Mouse (Mus musculus) central nervous system, embryonic 18 days (tissue): ENCODE data around the gene Tnnt1. TPM values are rescaled to one million over a fixed set of nuclear protein-coding genes. Genes with fewer than 3 reads are reported as not detected.

ENCODE experiments used
- polyA plus RNA-seq: library from polyadenylated mRNA; depleted of rRNA; stranded (reverse); fragments of >200 nt; gene quantifications from 2 replicates; pipeline ENCODE4 v1.2.3, GENCODE M21; 2012; rRNA removed

The Tnnt1 gene
- 1.8 and 16.1 TPM in 2 replicates for polyA plus RNA-seq

DNA sequence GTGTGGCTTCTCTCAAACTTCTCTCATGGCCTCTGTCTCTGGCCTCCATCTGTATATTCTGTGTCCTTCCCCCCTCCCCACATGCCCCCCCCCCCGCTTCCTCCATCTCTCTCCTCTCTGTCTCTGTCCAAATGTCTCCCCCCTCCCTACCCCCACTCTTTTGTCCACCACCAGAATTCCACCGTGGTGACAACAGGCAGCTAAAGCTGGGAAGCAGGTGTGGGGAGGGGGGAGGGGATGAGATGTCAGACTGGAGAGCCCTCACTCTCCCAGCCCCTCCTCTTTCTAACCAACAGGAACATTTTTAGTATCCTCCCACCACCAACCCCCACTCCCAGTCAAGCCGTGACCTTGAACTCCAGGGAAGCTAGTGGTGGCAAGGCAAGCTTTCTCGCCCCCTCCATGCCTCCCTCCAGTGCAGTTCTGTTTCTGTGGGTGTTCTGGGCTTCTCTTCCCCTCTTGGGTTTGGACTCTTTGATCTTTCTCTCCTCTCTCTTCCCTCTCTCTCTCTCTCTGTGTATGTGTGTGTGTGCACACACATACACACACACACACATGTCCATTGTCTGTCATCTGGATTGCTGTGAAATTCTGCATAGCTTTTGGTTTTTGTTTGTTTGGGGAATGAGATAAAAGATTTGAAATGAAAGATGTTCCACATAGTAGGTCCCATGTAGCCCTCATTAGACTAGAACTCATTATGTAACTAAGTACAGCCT is at the start of gene Tnnt1:
TSS of gene Tnnt1 (minus strand) at position 51 of the 719 bp plus-strand sequence.

DNA sequence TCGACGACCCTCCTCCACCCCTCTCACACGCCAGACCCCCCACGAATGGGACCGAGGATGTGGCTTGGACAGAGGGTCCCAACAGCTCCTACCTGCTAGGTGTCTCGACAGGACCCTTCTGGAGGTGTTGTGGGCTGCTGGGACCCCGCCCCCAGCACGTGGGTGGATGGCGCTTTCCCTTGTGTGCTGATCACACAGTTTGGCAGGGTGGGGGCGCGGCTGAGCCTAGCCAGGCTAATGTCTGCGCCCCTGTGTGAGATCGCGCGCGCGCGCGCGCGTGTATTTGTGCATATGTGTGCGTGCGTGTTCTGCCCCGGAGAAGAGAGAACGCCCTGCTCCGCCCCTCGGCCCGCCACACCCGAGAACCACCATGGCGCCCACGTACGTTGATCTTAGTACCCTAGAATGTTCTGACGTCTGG is 31.0 kb upstream of the Tnnt1 start, which contains the start of gene Syt5:
TSS of gene Syt5 (minus strand) at position 321 of the 421 bp plus-strand sequence.

DNA sequence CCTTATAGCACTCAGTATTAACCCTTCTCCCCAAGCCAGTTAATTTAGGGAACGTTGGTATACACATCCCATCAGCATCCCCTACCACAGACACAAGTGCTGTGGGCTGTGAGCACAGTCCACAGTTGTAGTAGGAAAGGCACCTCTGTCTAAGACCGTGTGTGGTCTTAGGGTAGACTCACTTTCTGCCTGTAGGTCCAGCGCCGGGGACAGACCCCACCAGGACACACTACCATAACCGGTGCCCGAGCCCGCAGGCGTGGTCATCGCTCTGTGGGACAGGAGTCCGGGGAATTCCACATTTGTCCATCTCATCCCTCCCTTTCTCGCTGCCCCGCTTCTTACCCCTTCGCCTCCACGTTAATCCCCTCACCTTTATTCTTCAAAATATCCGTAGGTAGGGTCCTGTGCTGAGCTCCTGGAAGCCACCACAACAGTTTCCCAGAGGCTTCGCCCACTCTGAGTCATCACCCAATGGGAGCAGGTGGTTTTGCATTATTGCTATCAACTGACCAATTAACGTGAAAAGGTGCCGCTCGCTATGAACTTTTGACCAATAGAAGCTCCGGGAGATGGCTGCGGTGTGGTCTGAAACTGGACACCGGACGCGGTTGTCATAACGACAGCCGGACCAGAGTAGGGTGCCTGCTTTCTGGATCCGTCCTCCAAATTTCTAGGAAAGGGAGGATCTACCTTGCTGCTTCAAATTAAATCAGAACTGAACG is 16.0 kb upstream of the Tnnt1 start, which contains the start of gene Dnaaf3:
TSS of gene Dnaaf3 (minus strand) at position 449 of the 725 bp plus-strand sequence.

GRCm38 (mm10) chr7:4524212-4524922 is 8.2 kb upstream of the Tnnt1 start, which contains the start of gene Tnni3:
Tnni3 (minus strand) TSS chr7:4524229.

GRCm38 (mm10) chr7:4501558-4502397 is 14.4 kb downstream of the Tnnt1 start, which contains the start of gene Ppp1r12c:
Ppp1r12c (minus strand) TSS chr7:4501680.

DNA sequence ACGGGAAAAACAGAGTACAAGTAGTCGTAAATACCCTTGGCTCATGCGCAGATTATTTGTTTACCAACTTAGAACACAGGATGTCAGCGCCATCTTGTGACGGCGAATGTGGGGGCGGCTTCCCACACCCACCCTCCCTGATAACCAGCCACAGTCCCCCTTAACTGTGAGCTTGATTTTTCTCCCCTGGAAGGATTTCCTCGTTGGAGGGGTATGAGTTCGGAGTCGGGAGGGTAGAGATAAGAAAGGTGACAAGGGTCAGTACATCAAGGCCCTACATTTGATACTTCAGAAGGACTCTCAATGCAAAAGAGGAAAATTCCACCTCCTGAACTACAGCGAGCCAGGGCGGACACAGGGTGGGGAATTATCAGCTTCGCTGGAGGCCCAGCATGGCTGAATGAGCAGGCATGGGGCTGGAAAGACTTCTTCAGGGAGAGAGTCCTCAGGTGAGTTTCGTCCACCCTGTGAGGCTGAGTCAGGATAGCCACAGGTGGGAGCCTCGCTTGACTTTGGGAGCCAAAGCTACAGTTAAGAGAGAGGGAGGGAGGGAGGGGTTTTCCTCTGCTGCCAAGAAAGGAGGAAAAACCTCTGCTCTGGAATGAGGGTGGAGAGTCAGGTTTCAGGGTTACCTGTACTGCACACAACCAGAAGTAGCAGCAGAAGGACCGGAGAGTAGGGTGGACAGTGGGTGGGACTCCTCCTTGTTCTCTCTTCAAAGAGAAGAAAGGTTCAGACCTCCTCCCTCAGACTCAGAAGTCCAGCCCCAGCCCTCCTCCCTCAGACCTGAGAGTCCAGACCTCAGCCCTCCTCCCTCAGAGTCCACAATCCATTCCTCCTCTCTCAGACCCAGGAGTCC is 55.4 kb downstream of the Tnnt1 start, which contains the start of gene Eps8l1:
TSS of gene Eps8l1 (plus strand) at position 99 of the 859 bp plus-strand sequence.

Other genes starting within 250 kb of the Tnnt1 start
- not detected in 2 replicates for gene Ncr1, start 178.7 kb downstream of the Tnnt1 start, polyA plus RNA-seq
- 0.01 TPM in 1 of 2 replicates, not detected in the other for gene Gp6, start 118.6 kb downstream of the Tnnt1 start, polyA plus RNA-seq
- gene Rdh13, start 70.7 kb downstream of the Tnnt1 start, polyA plus RNA-seq = 45.4 and 46.2 TPM in 2 replicates
- gene Eps8l1, start 55.7 kb downstream of the Tnnt1 start, polyA plus RNA-seq = 3.7 and 5.0 TPM in 2 replicates
- gene Ppp1r12c, start 14.7 kb downstream of the Tnnt1 start, polyA plus RNA-seq = 71.2 and 86.7 TPM in 2 replicates
- 3.9 and 4.7 TPM in 2 replicates for gene Tnni3, start 7.8 kb upstream of the Tnnt1 start, polyA plus RNA-seq
- gene Dnaaf3, start 16.1 kb upstream of the Tnnt1 start, polyA plus RNA-seq = 3.3 and 4.1 TPM in 2 replicates
- gene Syt5, start 31.2 kb upstream of the Tnnt1 start, polyA plus RNA-seq = 181 and 203 TPM in 2 replicates
- gene Ptprh, start 87.7 kb upstream of the Tnnt1 start, polyA plus RNA-seq = 3.0 and 3.2 TPM in 2 replicates
- gene Tmem86b, start 115.0 kb upstream of the Tnnt1 start, polyA plus RNA-seq = 37.0 and 37.6 TPM in 2 replicates
- gene Ppp6r1, start 142.6 kb upstream of the Tnnt1 start, polyA plus RNA-seq = 101 and 103 TPM in 2 replicates
- 102 and 104 TPM in 2 replicates for gene Hspbp1, start 168.7 kb upstream of the Tnnt1 start, polyA plus RNA-seq
- gene Brsk1, start 174.2 kb upstream of the Tnnt1 start, polyA plus RNA-seq = 143 and 158 TPM in 2 replicates
- 0.11 and 0.14 TPM in 2 replicates for gene Tmem150b, start 208.9 kb upstream of the Tnnt1 start, polyA plus RNA-seq
- 112 and 122 TPM in 2 replicates for gene Kmt5c, start 223.7 kb upstream of the Tnnt1 start, polyA plus RNA-seq
- 29.6 and 43.1 TPM in 2 replicates for gene Cox6b2, start 236.7 kb upstream of the Tnnt1 start, polyA plus RNA-seq